Mouse (Mus musculus): ENCODE measurements at regions not wholly inside any gene's neighbourhood (a gene's known extent, or its start where the extent isn't known, plus 50 kb on each side); places are given as distances from the start of the nearest gene placed in this dataset.

- no peak for DNase-seq (ENCODE audit: low spot score in 2 of 2)
Observed at GRCm38 (mm10) chr1:152168284-152168683, 78.4 kb upstream of the 1700025G04Rik start.

- no peak for DNase-seq (ENCODE audit: low spot score in 2 of 2)
Observed at GRCm38 (mm10) chr1:152167716-152168115, 77.8 kb upstream of the 1700025G04Rik start.

- DNase-seq (ENCODE audit: low spot score in 2 of 2), result no peak
Observed at GRCm38 (mm10) chr1:152165490-152165905, 75.6 kb upstream of the 1700025G04Rik start.

GRCm38 (mm10) chr1:152164843-152165489 lies 75.0 kb upstream of the 1700025G04Rik start:
- no peak for DNase-seq (ENCODE audit: low spot score in 2 of 2)

GRCm38 (mm10) chr1:152164212-152164611 lies 74.3 kb upstream of the 1700025G04Rik start:
- DNase-seq (ENCODE audit: low spot score in 2 of 2), result no peak

GRCm38 (mm10) chr1:152152474-152152873 lies 62.5 kb upstream of the 1700025G04Rik start:
- DNase-seq (ENCODE audit: low spot score in 2 of 2), result no peak

- DNase-seq (ENCODE audit: low spot score in 2 of 2), result no peak
Observed at GRCm38 (mm10) chr1:152148731-152149130, 58.8 kb upstream of the 1700025G04Rik start.

- DNase-seq (ENCODE audit: low spot score in 2 of 2), result no peak
Observed at GRCm38 (mm10) chr1:152140175-152140574, 50.2 kb upstream of the 1700025G04Rik start.
